Mouse (Mus musculus) liver (tissue): ENCODE measurements around the gene Mmp25.

Source experiments
- DNase-seq: peaks from one replicate; pipeline ENCODE4 v3.0.0-alpha.2; 2020; ENCODE audit warnings: mixed read lengths

Gene Mmp25

DNA sequence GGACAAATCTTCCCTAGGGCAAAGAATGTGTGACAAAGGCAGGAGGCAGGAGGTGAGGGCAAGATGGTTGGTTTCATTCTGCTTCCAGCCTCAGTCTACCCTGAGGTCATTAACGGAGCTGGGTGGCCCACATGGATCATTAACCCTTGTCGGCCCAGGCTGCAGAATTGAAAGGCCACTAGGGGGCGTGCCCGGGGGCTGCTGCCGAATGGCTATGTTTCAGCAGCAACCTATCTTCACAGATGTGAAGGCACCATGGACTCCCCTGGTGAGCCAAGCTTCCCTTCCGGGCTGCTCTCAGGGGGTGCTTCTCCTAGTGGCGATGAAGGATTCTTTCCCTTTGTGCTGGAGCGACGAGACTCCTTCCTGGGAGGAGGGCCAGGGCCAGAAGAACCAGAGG, 16.4 kb upstream of the Mmp25 start:
- DNase-seq, result peak; percentile 35

DNA sequence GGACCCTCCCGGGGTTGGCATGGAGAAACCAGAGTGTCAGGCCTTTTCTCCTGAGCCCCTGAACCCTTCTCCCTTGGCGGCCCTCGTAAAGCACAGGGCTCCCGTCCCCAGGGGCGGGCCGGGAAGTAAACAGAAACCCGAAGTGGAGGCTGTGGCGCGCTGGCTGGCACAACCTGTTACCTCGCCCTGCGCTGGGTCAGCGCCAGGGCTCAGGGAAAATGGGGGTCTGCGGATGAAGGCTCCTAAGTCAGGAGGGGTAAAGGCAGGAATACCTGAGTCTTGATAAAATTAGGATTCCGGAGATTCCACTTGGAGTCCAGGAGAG, 15.8 kb upstream of the Mmp25 start:
- DNase-seq, result no peak

DNA sequence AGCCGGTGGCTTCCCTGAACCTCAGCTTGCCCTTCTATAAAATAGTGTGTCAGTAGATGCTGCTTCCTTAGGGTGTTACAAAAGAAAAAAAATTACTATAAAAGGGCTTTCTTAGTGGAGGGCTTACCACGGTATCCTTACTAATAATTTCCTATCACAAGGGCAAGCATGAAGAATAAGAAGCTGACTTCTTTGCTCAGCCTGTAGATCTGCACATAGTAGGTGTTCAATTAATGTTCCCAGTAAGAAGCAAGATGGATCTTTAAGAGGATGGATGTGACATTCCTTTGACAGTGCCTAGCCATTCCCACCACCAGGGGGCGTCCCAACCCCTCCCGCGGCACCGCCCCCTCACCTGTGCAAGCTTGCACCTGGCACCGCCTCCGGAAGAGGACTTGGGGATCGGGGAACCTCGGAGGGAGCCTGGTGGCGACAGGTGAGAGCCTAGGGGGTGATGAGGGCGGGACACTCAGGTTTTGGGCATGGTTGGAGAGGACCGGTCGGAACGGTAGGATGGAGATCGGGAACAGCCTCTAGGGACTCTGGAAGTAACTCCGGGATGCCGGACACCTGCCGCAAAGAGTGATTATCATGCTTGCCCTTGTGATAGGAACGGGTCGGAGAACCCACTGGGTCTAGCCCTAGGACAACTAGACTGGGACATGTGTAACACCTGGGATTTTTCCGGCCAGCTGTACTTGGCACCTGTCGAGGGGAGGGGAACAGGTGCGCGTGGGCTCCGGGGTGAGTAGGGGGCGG, 15.2 kb upstream of the Mmp25 start, which contains the start of gene Bicdl2:
TSS of gene Bicdl2 (plus strand) at position 390 of the 759 bp plus-strand sequence.
- DNase-seq, result peak; percentile 49

DNA sequence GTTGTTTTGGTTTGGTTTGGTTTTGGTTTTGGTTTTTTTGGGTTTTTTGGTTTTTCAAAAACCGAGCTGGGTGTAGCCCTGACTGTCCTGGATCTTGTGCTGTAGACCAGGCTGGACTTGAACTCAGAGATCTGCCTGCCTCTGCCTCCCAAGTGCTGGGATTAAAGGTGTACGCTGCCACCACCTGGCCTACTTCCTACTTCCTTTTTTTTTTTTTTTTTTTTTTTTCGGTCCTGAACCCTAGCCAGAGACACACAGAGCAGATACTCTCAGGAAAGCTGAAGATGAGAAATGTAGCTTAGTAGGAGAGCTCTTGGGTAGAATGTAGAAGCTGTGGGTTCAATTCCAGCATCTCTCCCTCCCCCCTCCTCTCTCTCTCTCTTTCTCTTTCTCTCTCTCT, 13.4 kb upstream of the Mmp25 start:
- DNase-seq, result no peak

DNA sequence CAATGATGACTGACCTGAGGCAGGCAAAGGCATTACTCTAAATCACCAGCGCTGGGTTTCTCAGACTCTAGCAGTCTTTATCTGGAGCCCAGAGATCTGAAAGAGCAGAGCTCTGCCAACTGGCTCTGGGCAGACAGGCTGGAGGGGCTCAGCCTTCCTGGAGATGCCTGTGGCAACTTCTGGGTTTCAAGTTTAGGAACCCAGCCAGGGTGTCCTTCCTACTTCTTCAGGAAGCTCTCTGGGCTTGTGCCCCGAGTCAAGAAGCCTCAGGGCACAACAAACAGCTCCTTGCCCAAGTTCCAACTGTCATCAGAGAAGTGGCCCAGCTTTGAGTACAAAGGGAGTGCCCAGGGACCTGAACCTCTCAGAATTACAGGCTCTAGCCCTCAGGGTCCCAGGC, 9.3 kb upstream of the Mmp25 start:
- DNase-seq, result no peak

DNA sequence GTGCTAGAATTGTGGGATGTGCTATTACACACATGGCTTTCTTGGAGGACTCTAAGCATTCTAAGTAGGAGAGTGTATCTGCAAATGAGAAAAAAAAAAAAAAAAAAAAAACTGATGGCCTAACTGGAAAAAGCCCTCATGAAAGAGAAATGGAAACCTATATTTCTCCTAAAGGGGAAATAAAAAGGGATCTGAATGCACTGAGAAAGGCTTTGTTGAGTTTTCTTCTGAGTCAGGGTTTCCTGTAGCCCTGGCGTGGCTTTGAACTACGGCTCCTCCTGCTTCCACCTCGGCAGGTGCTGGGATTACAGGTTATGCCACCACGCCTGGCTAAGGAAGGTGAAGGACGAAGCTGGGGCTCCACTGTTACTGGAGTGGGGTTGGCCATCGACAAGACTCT, 8.9 kb upstream of the Mmp25 start:
- no peak for DNase-seq

DNA sequence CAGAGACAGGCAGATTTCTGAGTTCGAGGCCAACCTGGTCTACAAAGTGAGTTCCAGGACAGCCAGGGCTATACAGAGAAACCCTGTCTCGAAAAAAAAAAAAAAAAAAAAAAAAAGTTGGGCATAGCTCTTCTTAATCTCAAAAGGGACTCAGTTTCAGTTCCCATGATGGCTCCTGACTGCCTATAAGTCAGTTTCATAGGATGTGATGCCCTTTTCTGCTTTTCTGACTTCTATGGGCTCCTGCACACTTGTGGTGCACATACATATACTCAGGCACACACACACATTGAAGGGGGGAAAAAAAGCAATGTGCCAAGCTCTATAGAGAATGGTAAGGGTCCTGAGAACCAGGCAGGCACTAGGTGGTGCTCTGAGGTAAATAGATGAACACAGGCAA, 8.2 kb upstream of the Mmp25 start:
- DNase-seq, result no peak

DNA sequence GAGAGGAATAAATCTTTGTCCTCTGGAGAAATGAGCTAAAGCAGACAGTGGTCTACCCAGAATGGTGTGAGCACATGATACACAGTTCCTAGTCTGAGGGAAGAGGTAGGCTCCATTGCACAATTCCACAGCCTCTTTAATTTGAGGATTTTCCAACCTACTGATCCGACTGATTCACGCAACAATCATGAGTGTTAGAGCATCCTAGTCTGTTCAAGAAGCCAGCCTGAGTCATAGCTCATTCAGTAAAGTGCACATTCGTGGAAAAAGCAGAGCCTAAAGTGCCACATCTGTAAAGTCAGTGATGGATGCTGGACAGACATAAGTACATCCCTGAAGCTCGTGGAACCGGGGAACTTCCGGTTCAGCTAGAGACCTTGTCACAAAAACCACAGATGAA, 6.3 kb upstream of the Mmp25 start:
- DNase-seq, result no peak

DNA sequence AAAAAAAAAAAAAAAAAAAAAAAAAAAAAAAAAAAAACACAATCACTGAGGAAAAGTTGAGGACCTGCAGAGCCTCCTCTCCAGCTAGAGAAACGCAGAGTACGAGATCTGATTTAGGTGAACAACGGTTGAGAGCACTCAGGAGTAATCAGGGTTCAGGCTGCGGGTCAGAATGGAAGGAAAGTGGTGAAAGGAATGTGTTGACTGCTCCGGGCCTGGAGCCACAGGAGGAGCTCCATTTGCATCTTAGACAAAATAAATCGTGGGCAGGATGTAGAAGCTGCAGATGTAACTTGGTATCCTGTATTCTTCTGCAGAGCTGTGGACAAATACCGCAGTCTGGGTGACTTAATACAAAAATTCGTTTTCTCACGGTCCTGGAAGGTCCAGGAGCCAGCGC, 817 bp upstream of the Mmp25 start:
- no peak for DNase-seq

DNA sequence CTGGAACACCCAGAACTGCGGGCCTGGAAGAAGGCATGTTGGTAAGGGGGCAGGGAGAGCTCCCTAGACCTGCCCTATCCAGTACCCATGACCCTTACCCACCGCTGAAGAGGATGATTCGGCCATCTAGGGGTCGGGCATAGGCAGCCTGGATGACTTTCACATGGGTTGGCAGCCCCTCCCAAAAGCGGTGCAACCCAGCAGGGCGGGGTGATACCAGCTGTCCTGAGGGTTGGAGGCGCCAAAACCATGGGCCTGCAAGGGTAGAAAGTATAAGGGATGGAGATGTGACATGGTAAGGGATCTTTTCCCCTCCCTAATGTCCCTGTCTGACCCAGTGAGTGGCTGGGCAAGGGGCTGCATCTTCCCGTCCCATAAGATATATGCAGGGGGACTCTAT, 13.8 kb downstream of the Mmp25 start:
- no peak for DNase-seq

DNA sequence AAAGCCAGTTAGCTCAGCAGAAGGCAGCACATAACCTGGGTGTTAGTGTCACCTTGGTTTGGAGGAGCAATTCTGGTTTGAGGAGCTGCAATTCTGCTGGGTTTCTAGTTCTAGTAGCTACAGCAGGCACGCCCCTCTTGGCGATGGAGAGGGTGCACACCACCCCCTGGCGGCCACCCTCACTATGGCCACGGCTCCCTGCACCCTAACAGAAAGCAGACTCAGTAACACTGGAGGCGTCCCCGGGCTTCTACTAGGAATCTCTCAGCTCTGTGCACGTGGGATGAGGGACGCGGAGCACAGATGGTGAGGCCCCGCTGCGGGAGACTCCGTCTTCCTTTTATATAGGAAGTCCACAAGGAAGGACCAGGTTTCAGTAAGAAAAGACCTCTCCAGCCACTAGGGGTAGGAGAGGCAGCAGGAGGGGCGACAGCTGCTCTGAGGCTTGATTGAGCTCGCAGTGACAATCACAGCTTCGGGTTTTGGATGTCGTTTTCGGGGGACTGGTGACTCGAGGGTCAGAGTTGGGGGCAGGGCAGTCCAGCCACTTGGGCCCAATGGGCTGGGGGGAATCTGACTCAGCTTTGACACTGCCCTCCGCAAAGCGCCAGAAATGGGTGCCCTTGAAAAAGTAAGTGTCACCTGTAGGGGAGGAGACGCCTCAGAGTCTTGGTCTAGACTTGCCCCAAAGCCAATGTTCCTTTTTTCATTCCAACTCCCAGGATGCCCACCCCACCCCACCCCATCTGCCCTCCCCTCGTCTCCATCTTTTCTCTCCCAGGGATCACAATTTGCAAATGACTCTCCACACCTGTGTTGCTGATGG, 14.7 kb downstream of the Mmp25 start:
- peak; percentile 68 for DNase-seq

DNA sequence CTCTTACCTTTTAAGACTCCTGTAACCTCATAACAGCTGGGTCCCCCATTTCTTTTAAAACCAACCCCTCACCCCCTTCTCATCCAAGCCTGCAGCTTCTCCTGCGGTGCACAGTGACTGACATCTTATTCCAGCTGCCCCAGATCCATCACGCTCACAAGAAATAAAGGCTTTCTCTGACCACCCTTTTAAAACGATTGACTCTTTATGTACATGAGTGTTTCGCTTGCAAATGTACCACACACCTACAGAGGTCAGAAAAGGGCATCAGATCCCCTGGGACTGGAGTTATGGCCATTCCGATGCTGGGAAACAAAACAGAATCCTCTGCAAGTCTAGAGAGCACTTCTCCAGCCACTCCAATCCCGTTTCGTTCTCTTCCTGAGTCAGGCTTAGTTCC, 17.3 kb downstream of the Mmp25 start:
- no peak for DNase-seq

DNA sequence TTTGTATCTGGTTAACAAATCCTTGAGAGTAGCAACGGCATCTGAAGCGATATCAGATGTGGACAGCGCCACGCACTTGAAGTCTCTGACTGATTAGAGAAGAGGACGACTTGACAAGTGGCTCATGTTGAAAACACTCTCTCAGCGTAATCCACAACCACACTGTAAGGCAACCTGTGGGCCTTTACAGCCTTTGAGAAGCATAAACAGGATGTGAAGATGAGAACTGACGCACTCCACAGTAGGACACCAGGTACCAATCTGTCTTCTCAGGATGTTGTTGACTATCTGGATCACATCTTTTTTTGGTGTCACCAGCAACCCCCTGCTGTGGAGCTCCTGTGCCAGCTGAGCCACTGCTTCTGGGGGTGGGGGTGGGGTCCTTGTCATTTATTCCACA, 24.7 kb downstream of the Mmp25 start:
- DNase-seq, result no peak

DNA sequence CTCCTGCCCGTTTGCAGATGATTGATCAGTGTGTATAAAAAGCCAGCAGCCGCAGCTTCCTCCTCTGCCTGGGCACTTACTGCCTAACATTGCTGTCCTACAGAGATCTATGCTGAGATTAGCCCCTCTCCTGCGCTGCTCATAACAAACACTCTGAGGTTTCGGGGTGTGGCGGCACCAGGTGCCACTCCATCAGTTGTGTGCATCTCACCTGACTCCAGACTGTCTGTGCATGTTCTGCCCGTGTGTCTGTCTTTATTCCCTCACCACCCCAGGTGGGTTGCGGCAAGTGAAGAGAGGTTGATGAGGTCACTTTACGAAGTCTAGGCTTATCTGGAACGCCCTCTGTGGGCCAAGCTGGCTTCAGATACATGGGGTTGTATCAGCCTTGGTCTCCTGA, 28.0 kb downstream of the Mmp25 start:
- DNase-seq, result no peak

DNA sequence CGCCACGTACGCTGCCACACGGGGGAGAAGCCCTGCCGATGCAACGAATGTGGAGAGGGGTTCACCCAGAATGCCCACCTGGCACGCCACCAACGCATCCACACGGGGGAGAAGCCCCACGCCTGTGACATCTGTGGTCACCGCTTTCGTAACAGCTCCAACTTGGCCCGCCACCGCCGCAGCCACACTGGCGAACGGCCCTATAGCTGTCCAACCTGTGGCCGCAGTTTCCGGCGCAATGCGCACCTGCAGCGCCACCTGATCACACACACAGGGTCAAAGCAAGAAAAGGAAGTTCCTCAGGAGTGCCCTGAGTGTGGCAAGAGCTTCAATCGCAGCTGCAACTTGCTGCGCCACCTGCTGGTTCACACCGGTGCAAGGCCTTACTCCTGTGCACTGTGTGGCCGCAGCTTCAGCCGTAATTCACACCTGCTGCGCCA, 34.7 kb downstream of the Mmp25 start:
- peak; percentile 56 for DNase-seq

DNA sequence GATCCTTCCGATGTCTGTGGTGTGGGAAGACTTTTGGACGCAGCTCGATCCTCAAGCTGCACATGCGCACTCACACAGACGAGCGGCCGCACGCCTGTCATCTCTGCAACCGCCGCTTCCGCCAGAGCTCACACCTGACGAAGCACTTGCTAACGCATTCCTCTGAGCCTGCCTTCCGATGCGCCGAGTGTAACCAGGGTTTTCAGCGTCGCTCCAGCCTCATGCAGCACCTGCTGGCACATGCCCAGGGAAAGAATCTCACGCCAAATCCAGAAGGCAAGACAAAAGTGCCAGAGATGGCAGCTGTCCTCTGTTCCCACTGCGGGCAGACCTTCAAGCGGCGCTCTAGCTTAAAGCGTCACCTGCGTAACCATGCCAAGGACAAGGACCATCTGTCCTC, 35.5 kb downstream of the Mmp25 start:
- DNase-seq, result no peak

DNA sequence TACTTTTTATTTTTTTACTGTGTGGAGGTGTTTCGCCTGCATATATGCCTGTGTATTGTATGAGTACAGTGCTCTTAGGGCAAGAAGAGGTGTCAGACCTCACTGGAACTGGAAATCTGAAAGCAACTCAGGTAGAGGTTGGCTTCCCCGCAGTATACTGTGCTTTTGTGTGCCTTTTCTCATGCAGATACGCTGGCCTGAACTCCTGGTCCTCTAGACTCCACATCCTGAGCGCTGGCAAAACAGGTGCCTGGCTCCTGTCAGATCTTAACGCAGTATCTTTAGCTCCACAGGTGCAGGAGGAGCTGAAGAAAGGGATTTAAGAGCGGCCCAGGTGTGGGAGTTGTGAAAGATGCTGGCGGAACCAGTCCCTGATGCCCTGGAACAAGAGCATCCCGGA, 39.9 kb downstream of the Mmp25 start:
- DNase-seq, result no peak

DNA sequence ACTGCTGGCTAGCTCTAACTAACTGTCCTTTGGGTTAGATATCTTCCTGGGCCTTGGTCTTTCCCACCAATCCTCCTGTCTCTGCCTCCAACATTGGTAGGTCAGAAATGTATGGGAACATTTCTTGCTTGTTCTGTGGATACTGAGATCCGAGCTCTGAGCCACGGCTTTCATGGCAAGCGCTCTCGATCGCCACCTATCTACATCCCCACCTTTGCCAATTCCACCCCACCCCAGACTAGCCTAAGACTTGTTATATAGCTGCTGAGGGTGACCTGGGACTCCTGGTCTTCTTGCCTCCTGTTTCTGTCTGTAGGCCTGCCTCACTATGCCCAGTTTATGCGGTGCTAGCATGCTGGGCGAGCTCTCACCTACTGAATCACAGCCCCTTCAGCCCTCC, 40.7 kb downstream of the Mmp25 start:
- no peak for DNase-seq

DNA sequence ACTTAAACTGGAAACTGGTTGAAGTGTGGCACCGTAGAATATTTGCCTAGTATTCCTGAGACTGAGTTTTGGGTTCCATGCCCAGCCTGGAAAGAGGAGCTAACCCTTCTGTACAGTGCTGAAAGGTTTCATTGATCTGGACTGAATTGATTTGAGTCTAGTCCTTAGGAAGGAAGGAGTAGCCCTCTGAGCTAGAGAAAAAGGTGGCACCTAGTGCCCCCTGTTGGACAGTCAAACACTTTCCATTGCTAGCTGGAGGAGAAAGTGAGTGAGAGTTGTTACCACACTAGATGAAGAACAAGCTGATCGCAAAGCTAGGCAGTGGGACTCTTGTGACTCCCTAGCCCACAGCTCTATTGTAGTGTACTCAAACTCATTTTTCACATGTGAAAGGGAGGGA, 41.5 kb downstream of the Mmp25 start:
- DNase-seq, result peak; percentile 26

DNA sequence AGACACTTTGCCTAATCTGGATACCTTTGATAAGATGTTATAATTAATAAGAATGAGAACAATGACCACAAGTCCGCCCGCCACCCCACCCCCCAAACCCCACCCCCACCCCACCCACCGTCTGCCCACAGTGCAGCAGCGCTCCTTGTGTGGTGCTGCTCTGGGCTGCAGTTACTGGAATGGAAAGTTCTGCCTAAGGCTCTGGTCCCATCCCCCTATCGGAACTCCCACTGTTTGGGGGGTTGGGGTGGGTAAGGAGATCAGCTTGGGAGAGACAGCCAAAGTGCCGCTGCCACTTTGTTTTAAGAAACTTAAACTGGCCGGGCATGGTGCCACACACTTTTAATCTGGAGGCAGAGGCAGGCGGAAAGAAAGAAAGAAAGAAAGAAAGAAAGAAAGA, 42.0 kb downstream of the Mmp25 start:
- no peak for DNase-seq

DNA sequence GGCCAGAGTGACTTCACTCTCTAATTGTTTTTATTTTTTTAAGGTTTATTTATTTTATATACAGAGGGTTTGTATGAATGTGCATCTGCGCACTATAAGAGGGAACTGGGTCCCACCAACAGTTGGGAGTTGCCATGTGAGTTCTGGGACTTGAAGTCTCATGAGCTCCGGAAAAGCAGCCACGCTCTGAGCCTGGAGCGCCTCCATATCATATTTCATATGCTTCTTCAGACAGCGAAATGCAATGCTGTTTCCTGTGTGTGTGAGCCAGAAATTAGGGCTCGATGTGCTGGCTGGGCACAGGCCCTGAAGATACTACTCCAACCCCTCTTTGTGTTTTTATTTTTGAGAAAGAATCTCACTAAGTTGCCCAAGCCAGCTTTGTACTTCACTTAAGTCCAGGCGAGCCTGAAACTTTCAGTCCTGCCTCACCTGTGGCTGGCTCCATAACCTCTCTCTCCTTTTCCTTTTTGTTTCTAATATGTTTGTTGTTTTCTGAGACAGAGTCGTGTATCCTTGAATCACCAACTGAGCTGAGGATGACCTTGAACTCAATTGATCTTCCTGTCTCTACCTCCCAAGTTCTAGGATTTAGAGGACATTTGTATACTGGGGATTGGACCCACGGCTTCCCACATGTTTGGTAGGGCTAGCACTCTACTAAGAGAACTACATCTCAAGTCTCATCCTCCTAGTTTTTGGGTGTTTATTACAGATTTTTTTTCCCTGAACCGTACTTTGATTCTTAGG, 43.1 kb downstream of the Mmp25 start:
- no peak for DNase-seq

DNA sequence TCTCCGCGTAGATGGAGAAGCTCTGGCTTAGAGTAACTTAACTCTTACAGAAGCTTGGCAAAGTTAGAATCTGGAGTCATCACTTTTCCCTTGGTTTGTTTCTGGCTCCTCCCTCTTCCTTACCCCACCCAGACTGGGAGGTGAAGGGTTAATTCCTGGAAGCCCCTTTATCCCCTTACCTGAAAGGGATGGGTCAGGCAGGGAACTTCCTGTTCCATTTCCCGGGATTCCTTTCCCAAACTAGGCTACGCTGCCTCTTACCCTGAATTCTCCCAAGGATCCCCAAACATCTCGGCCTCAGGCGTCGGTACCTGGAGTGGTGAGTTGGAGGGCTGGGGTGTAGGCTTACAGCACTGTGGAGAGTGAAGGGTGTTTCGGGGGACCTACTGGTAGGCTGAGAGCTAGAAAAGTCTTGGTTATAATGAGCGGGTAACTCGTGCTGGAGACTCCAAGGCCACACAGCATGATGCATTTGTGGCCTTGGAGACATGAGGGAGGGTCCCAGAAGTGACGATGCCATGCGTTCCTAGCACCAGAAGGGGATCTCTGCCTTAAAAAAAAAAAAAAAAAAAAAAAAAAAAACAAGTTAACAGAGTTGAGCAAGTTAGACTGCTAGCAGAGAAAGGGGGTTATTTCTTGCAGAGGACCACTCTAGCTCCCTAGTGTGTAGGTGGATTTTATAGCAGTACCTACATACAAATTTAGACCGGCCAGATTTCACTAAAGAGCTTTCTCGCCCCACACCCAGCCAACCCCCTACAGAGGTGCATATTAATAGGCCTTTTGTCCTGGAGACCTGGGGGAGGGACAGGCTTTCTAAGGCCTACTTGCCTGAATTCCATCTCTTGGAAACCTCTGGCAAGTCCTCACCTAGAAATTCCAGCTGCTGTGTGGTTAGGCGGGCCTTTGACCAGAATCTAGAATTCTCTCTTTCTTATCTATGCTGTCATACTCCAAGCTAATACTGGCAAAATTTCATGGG, 44.1 kb downstream of the Mmp25 start, which contains the start of gene Zscan10:
TSS of gene Zscan10 (plus strand) at position 216 of the 982 bp plus-strand sequence.
- no peak for DNase-seq
